Mouse (Mus musculus): Measurements from ENCODE around the gene Spata13. TPM values are rescaled to one million over a fixed set of nuclear protein-coding genes. Genes with fewer than 3 reads are reported as not detected.

Spata13 gene
- polyA plus RNA-seq, 1 experiment: 12.7 TPM

DNA sequence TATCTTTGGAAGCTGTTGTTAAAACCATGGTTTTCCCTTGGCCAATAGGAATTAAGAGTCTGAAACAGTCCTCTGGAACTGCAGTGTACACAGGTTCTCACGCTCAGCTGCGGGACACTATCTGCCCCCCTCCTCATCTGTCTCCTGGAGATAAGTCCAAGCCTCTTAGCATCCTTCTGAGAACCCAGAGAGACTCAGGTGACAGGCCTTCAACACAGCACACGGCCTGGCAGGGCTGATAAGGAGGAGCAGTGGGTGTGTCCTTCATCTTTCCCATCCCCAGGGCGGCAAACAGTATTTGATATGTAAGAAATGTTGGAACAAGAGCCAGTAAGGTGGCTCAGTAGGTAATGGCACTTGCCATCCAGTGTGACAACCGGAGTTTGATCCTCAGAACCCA, 20.2 kb downstream of the Spata13 start:
- no peaks in the 10 kb centered on the region for H3K4me1 ChIP-seq (ENCODE audit: control insufficient read depth, insufficient read depth, low read length)
- no peak overlapping the region for H3K27ac ChIP-seq (ENCODE audit: insufficient read depth, low read depth, low read length)
- TF ChIP-seq POLR2A (IDR thresholded peaks at IDR 0.05; ENCODE audit: borderline replicate concordance, low read depth, low read length): no peak
- no peak for TF ChIP-seq CTCF (IDR thresholded peaks at IDR 0.05; ENCODE audit: low read depth, low read length)
- H3K4me3 ChIP-seq (ENCODE audit: insufficient read depth, low read length): no peak overlapping the region

DNA sequence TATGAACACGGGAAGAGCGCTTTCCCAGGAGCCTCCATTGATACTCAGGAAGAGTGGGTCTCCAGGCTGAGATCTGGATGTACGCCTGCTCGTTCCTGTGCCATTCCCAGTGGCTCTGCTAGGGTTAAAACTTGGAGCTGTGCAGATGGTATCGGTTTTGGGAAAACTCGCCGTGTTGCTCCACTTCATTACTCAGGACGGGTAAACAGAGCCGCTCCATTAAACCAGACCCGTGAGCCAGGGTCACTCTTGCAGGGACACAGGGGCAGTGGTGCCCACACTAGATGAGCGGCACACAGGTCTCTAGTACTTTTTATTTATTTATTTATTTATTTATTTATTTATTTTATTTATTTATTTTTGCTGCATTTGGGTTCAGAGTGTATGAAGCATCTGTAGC, 20.9 kb downstream of the Spata13 start:
- no peak for TF ChIP-seq CTCF (IDR thresholded peaks at IDR 0.05; ENCODE audit: low read depth, low read length)
- no peak for TF ChIP-seq POLR2A (IDR thresholded peaks at IDR 0.05; ENCODE audit: borderline replicate concordance, low read depth, low read length)
- H3K4me3 ChIP-seq (ENCODE audit: insufficient read depth, low read length): no peak overlapping the region
- H3K27ac ChIP-seq (ENCODE audit: insufficient read depth, low read depth, low read length): no peak overlapping the region

DNA sequence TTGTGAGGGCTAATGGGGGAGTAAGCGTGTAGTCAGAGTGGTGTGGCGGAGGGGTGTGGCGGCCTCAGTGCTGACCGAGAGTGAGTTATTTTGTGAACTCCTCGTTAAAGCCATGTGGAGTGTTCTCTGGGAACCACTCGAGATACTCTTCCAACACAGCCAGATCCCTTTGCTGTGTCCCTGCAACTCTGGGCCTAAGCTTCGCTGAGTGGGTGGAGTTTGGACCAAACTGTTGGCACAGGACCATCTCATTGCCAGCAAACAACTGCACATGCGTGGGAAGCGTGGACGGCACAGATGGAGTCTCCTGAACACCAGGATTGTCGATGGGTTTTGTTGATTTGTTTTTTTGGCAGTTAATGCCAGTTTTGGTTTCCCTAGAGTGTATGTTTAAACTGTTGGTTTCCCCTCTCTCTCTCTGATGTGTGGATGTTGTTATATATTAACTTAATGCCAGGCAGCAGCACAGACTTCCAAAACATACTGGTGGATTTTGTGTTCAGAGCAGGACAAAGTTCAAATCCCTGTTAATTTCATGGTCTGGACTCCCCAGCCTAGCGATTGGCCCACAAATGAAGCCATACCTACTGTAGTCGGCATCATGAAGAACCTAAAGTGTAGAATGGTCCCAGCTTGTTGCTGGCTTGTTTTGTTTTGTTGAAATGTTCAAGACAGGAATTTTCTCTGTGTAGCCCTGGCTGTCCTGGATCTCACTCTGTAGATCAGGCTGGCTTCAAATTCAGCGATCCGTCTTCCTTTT, 22.3 kb downstream of the Spata13 start:
- no peak overlapping the region for H3K4me3 ChIP-seq (ENCODE audit: insufficient read depth, low read length)
- no peaks in the 10 kb centered on the region for H3K4me1 ChIP-seq (ENCODE audit: control insufficient read depth, insufficient read depth, low read length)
- no peak overlapping the region for H3K27ac ChIP-seq (ENCODE audit: insufficient read depth, low read depth, low read length)
- TF ChIP-seq CTCF (IDR thresholded peaks at IDR 0.05; ENCODE audit: low read depth, low read length): no peak
- TF ChIP-seq POLR2A (IDR thresholded peaks at IDR 0.05; ENCODE audit: borderline replicate concordance, low read depth, low read length): no peak

More for the DNA sequence above, 20.9 kb downstream of the Spata13 start:
- H3K4me1 ChIP-seq (ENCODE audit: control insufficient read depth, insufficient read depth, low read length): no peaks in the 10 kb centered on the region

DNA sequence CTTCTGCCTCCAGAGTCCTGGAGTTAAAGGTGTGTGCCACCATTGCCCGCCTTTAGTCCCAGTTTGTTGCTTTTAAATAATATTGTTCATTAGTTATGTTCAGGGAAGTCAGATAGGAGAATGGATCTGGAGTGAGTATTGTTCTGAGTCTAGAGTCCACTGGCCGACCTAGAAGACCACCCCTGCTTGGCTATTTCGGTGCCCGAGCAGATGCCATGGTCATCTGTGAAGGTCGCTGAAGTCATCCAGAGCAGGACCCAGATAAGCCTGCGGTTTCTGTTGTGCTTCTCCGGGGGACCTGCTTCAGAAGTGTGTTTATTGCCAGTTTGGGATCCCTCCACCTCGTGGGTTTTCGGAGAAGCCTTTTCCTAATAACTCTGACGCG, 22.9 kb downstream of the Spata13 start:
- Histone ChIP-seq H3K4me3 (ENCODE audit: insufficient read depth, low read length) (no peak overlapping the region), H3K27ac (ENCODE audit: insufficient read depth, low read depth, low read length) (no peak overlapping the region), H3K4me1 (ENCODE audit: control insufficient read depth, insufficient read depth, low read length) (no peaks in the 10 kb centered on the region)
- TF ChIP-seq CTCF (IDR thresholded peaks at IDR 0.05; ENCODE audit: low read depth, low read length) (no peak), POLR2A (IDR thresholded peaks at IDR 0.05; ENCODE audit: borderline replicate concordance, low read depth, low read length) (no peak)

DNA sequence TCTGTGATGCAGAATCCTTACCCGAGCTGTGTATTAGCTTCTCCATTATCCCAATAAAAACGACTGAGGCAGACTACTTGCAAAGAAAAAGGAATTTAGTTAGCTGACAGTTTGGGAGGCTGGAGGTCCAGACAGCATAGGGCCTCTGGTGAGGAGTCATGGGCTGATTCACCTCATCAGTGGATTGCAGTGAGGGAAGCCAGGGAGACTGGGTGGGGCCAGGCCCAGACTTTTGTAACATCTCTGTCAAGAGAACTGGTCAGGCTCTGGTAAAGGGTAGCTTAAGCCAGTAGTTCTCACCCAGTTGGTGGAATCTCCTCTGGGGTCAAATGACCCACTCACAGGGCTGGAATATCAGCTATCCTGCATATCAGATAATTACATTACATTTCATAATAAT, 24.1 kb downstream of the Spata13 start:
- H3K4me3 ChIP-seq (ENCODE audit: insufficient read depth, low read length): no peak overlapping the region
- H3K4me1 ChIP-seq (ENCODE audit: control insufficient read depth, insufficient read depth, low read length): no peaks in the 10 kb centered on the region
- H3K27ac ChIP-seq (ENCODE audit: insufficient read depth, low read depth, low read length): no peak overlapping the region
- TF ChIP-seq POLR2A (IDR thresholded peaks at IDR 0.05; ENCODE audit: borderline replicate concordance, low read depth, low read length) (no peak), CTCF (IDR thresholded peaks at IDR 0.05; ENCODE audit: low read depth, low read length) (no peak)

DNA sequence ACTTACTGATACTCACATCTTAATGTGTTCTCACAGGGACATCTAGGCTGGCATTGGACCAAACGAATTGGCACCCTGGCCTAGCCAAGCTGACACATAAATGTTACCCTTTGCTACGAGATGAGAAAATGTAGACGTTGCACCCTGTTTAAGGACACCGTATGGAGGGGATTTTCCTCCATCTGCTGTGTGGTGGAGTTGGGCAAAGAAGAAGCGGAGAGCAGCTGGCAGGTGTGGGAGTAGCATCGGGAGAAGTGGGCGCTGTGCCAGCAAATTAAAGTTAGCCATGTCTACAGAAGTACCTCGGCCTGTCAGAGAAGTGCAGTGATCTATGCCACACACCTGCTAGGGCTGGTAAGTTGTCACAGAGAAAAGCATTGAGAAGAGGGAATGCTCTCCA, 25.7 kb downstream of the Spata13 start:
- Histone ChIP-seq H3K4me3 (ENCODE audit: insufficient read depth, low read length) (no peak overlapping the region), H3K4me1 (ENCODE audit: control insufficient read depth, insufficient read depth, low read length) (no peaks in the 10 kb centered on the region), H3K27ac (ENCODE audit: insufficient read depth, low read depth, low read length) (no peak overlapping the region)
- TF ChIP-seq CTCF (IDR thresholded peaks at IDR 0.05; ENCODE audit: low read depth, low read length) (no peak), POLR2A (IDR thresholded peaks at IDR 0.05; ENCODE audit: borderline replicate concordance, low read depth, low read length) (no peak)

DNA sequence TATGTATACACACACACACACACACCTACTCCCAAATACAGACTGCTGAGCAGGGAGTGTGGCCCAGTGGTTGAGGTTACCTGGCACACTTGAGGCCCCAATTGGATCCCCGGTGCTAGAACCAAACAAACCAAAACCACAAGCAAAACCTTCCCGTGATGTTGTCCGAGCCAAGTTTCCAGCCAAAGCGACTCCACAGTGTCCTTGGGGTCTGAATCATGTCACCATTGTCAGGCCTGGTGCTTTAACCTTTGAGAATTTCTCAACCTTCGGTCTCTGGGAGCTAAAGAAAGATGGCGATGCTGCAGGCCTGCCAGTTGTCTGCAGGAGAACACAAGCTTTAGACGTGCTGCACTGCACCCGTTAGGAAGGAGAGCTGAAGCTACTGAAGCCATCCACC, 26.8 kb downstream of the Spata13 start:
- Histone ChIP-seq H3K4me3 (ENCODE audit: insufficient read depth, low read length) (no peak overlapping the region), H3K27ac (ENCODE audit: insufficient read depth, low read depth, low read length) (no peak overlapping the region), H3K4me1 (ENCODE audit: control insufficient read depth, insufficient read depth, low read length) (no peaks in the 10 kb centered on the region)
- TF ChIP-seq CTCF (IDR thresholded peaks at IDR 0.05; ENCODE audit: low read depth, low read length) (no peak), POLR2A (IDR thresholded peaks at IDR 0.05; ENCODE audit: borderline replicate concordance, low read depth, low read length) (no peak)

DNA sequence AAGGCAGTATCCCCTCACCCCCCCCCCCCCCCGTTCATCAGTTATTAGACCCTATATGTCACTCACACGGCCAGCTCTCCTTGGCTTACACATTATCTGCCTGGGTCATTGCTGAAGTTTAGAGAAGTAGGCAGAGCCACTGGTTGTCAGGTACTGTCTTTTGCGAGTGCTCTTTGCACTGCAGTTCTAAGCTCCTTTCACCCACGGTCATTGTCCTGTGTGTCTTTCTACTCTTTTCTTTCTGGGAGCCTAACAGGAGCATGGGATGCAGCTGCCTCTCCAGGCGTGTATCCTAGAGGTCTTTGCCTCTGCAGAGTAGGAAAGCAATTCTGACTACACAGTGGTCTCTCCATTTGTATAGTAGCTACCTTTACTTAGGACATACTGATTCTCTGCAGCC, 27.5 kb downstream of the Spata13 start:
- Histone ChIP-seq H3K27ac (ENCODE audit: insufficient read depth, low read depth, low read length) (no peak overlapping the region), H3K4me1 (ENCODE audit: control insufficient read depth, insufficient read depth, low read length) (no peaks in the 10 kb centered on the region), H3K4me3 (ENCODE audit: insufficient read depth, low read length) (no peak overlapping the region)
- TF ChIP-seq CTCF (IDR thresholded peaks at IDR 0.05; ENCODE audit: low read depth, low read length): no peak
- no peak for TF ChIP-seq POLR2A (IDR thresholded peaks at IDR 0.05; ENCODE audit: borderline replicate concordance, low read depth, low read length)

DNA sequence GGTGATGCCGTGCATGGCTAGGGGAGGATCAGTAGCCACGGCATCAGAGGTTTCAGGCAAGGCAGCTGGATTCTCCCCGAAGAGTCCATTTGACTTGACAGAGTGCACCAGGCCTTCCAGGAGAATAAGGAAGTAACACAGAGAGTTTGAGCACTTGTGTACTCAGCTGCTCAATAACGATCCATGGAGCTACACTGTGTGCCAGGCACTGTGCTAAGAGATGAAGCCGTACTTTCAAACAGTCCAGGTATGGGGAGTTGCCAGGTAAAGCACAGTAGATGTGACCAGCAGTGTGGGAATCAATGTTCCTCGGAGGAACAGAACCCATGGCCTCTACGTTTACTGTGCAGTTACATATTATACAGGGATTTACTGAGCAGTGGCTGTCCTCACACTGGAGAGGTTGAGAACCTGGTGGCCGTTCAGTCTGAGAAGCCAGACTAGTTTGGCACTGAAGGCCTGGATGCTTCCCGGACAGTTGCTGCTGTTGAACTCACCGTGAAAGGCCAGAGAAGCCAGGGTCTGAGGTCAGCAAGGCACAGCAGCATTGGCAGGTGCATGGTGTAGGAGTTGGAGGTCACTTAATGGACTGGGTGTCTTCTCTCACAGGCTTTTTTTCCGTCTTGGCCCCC, 29.6 kb downstream of the Spata13 start:
- no peak for TF ChIP-seq POLR2A (IDR thresholded peaks at IDR 0.05; ENCODE audit: borderline replicate concordance, low read depth, low read length)
- no peak for TF ChIP-seq CTCF (IDR thresholded peaks at IDR 0.05; ENCODE audit: low read depth, low read length)
- Histone ChIP-seq H3K4me3 (ENCODE audit: insufficient read depth, low read length) (no peak overlapping the region), H3K27ac (ENCODE audit: insufficient read depth, low read depth, low read length) (no peak overlapping the region), H3K4me1 (ENCODE audit: control insufficient read depth, insufficient read depth, low read length) (no peaks in the 10 kb centered on the region)

DNA sequence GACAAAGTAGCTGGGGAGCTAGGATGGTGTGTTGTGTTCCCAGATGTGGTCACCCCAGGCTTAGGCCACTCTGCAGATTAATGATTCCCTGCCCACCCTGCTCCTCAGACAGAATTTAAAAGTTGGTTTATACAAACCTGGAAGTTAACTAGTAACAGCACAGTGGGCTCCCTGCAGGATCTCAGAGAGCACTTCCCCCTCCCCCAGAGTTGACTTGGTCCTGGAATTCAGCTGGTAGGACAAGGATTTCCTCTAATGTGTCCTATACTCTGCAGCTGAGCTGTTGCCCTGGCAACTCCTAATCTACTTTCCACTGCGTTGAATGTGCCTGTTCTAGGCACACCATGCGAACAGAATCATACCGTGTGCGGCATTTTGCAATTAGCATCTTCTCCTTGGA, 30.8 kb downstream of the Spata13 start:
- H3K27ac ChIP-seq (ENCODE audit: insufficient read depth, low read depth, low read length): no peak overlapping the region
- no peaks in the 10 kb centered on the region for H3K4me1 ChIP-seq (ENCODE audit: control insufficient read depth, insufficient read depth, low read length)
- H3K4me3 ChIP-seq (ENCODE audit: insufficient read depth, low read length): no peak overlapping the region
- TF ChIP-seq CTCF (IDR thresholded peaks at IDR 0.05; ENCODE audit: low read depth, low read length) (no peak), POLR2A (IDR thresholded peaks at IDR 0.05; ENCODE audit: borderline replicate concordance, low read depth, low read length) (no peak)
